Mouse (Mus musculus) urinary bladder, postnatal 25 days (tissue): ENCODE measurements at regions not wholly inside any gene's neighbourhood (a gene's known extent, or its start where the extent isn't known, plus 50 kb on each side); places are given as distances from the start of the nearest gene placed in this dataset.

Experiments
- DNase-seq: peaks from one replicate; pipeline ENCODE4 v3.0.0; 2022; ENCODE audit warnings: low spot score

GRCm38 (mm10) chr13:99097606-99098545, 86.7 kb upstream of the Zfp366 start:
- no peak for DNase-seq

- no peak for DNase-seq
Measured at GRCm38 (mm10) chr13:99096837-99097236, 87.8 kb upstream of the Zfp366 start.

- no peak for DNase-seq
Measured at GRCm38 (mm10) chr13:99095006-99095405, 89.6 kb upstream of the Zfp366 start.

GRCm38 (mm10) chr13:99094221-99094620, 90.4 kb upstream of the Zfp366 start:
- no peak for DNase-seq

- peak; percentile 67 for DNase-seq
Measured at GRCm38 (mm10) chr13:99093269-99093668, 91.4 kb upstream of the Zfp366 start.

GRCm38 (mm10) chr13:99092279-99092930, 92.2 kb upstream of the Zfp366 start:
- DNase-seq, result peak; percentile 31

- no peak for DNase-seq
Measured at GRCm38 (mm10) chr13:99091562-99092278, 92.9 kb upstream of the Zfp366 start.

GRCm38 (mm10) chr13:99090361-99090760, 94.3 kb upstream of the Zfp366 start:
- DNase-seq, result no peak

- DNase-seq, result no peak
Measured at GRCm38 (mm10) chr13:99088285-99088684, 96.3 kb upstream of the Zfp366 start.

- DNase-seq, result no peak
Measured at GRCm38 (mm10) chr13:99079331-99079761, 95.0 kb upstream of the 1700024P04Rik start.

GRCm38 (mm10) chr13:99078643-99079042, 94.3 kb upstream of the 1700024P04Rik start:
- DNase-seq, result no peak

GRCm38 (mm10) chr13:99077039-99077749, 92.8 kb upstream of the 1700024P04Rik start:
- DNase-seq, result no peak

- DNase-seq, result no peak
Measured at GRCm38 (mm10) chr13:99075467-99075866, 91.1 kb upstream of the 1700024P04Rik start.

GRCm38 (mm10) chr13:99071821-99072414, 87.6 kb upstream of the 1700024P04Rik start:
- no peak for DNase-seq

- no peak for DNase-seq
Measured at GRCm38 (mm10) chr13:99071413-99071812, 87.0 kb upstream of the 1700024P04Rik start.

GRCm38 (mm10) chr13:99069767-99070166, 85.4 kb upstream of the 1700024P04Rik start:
- DNase-seq, result no peak

GRCm38 (mm10) chr13:99067504-99067903, 83.1 kb upstream of the 1700024P04Rik start:
- DNase-seq, result no peak

GRCm38 (mm10) chr13:99063431-99063830, 79.1 kb upstream of the 1700024P04Rik start:
- DNase-seq, result no peak

- DNase-seq, result no peak
Measured at GRCm38 (mm10) chr13:99062936-99063335, 78.6 kb upstream of the 1700024P04Rik start.

- no peak for DNase-seq
Measured at GRCm38 (mm10) chr13:99058131-99058970, 74.0 kb upstream of the 1700024P04Rik start.
